Mouse (Mus musculus) gastrocnemius, postnatal 4 days (tissue): ENCODE measurements around the gene Slc25a23. TPM values are rescaled to one million over a fixed set of nuclear protein-coding genes. Genes with fewer than 3 reads are reported as not detected.

Experiments
- DNase-seq, 2 experiments: peaks; one replicate each; pipeline ENCODE4 v3.0.0; 2021 to 2022; ENCODE audit warnings: low spot score in 2 of 2, mixed read lengths in 2 of 2
- long read RNA-seq, 2 experiments: library from polyadenylated mRNA; stranded (forward); transcript quantifications; one replicate each; pipeline ENCODE4 v2.0.0; 2021
- total RNA-seq, 2 experiments: library from RNA; stranded (reverse); gene quantifications; 2 replicates each; pipeline ENCODE4 v1.2.3; 2021

Gene Slc25a23
- 10 to 100 TPM; 35.5 to 35.7 TPM for total RNA-seq
- long read RNA-seq, experiment 1, partial matches to known transcripts: 20 of 33 reads
- long read RNA-seq, experiment 1, other reads (novel, unspliced or antisense): 8 of 33 reads
- long read RNA-seq, experiment 2, partial matches to known transcripts: 21 of 22 reads
- long read RNA-seq, experiment 2, other reads (novel, unspliced or antisense): 1 of 22 reads

- DNase-seq: peak; percentile 53 to 78
These were observed at the start of gene Slc25a23 for GRCm38 (mm10) chr17:57059486-57059977. Slc25a23 (minus strand) TSS chr17:57059863.

GRCm38 (mm10) chr17:57108666-57109171 lies 49.1 kb upstream of the Slc25a23 start:
- no peak for DNase-seq

DNA sequence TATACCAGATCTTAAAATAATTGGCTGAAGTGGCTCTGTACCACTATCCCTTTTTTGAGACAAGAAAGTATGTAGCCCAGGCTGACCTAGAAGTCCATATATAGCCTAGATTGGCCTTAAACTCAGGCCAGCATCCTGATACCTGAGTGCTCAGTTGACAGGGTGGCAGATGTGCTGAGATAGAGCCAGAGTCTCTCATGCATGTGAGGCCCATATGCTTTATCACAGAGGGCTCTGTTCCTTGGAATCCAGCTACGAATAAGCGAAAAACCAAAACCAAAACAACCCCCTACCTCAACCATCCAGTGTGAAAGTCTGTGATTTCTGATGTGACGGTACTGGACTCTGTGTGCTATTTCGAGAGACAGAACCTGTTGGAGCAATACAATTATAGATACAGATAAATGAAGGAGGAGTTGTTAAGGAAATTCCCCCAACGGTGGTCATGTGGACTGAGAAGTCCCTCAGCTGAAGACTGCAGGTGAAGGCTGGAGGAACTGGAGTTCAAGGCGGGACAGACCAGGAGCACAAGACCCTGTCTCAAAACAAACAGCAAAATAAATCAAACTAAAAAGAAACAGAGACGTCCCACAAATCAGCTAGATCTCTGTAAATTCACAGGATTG lies 48.5 kb upstream of the Slc25a23 start:
- no peak for DNase-seq

DNA sequence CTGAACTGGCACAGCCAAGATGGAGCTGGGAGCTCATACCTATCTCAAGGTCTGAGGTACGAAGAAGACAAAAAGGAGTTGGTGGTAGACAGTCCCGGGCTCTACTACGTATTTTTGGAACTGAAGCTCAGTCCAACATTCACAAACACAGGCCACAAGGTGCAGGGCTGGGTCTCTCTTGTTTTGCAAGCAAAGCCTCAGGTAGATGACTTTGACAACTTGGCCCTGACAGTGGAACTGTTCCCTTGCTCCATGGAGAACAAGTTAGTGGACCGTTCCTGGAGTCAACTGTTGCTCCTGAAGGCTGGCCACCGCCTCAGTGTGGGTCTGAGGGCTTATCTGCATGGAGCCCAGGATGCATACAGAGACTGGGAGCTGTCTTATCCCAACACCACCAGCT lies 47.4 kb upstream of the Slc25a23 start:
- no peak for DNase-seq

GRCm38 (mm10) chr17:57106035-57106368 lies 46.3 kb upstream of the Slc25a23 start:
- DNase-seq: no peak

GRCm38 (mm10) chr17:57105181-57106034 lies 45.7 kb upstream of the Slc25a23 start, which contains the start of gene Tnfsf9:
Tnfsf9 (plus strand) TSS chr17:57105325.
- DNase-seq: peak in 1 of 2 experiments; percentile 22

DNA sequence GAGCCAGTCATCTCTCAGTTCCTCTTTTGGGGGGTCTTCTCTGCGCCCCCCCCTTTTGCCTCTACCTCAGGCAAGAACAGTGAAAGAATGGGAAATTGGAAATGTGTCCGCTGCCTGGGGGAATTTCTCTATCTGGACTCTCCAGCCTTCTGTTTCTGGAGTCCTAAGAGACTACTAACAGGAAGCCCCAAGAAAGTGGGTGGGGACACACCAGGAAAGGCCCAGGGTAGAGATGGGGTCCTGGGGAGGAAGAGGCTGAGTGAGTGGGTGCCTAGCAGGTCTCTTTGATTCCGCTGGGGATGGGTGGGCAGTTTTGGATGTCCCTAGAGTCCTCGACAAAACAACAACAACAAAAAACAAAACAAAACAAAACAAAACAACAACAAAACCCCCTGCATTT lies 44.8 kb upstream of the Slc25a23 start:
- DNase-seq: no peak

GRCm38 (mm10) chr17:57102276-57102675 lies 42.6 kb upstream of the Slc25a23 start:
- DNase-seq: no peak

DNA sequence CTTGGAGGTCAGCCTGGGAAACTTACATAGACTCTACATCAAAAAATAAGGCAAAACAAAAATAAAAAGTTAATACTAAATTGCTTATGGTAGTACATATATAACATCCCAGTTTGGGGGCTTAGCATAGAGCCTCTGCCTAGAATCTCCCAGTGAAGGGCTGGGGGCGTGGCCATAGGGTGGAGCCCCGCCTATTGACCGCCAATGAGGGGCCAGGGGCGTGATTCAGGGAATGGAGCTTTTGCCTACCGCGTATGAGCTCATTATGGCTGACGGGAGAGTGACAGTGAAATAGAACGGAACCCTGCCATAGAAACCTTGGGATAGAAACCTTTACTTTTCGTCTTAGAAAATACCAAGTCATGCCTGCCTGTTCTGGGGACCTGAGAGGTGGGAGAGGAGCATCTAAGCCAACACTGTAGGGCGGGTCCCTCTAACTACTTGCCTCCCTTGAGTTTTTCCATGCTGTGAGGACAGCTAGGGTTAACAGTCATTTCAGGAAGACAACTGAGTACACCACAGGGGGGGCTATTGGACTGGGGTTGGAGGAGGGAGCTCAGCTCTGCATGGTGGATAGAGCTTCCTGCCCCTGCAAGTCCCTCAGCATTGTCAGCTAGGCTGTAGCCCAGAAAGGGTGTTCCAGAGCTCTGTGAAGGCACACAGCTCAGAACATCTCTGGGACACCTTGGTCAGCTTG lies 40.1 kb upstream of the Slc25a23 start:
- no peak for DNase-seq

GRCm38 (mm10) chr17:57098321-57098720 lies 38.7 kb upstream of the Slc25a23 start:
- DNase-seq: no peak

- peak; percentile 74 to 77 for DNase-seq
These were observed 36.9 kb upstream of the Slc25a23 start for GRCm38 (mm10) chr17:57096623-57096920.

DNA sequence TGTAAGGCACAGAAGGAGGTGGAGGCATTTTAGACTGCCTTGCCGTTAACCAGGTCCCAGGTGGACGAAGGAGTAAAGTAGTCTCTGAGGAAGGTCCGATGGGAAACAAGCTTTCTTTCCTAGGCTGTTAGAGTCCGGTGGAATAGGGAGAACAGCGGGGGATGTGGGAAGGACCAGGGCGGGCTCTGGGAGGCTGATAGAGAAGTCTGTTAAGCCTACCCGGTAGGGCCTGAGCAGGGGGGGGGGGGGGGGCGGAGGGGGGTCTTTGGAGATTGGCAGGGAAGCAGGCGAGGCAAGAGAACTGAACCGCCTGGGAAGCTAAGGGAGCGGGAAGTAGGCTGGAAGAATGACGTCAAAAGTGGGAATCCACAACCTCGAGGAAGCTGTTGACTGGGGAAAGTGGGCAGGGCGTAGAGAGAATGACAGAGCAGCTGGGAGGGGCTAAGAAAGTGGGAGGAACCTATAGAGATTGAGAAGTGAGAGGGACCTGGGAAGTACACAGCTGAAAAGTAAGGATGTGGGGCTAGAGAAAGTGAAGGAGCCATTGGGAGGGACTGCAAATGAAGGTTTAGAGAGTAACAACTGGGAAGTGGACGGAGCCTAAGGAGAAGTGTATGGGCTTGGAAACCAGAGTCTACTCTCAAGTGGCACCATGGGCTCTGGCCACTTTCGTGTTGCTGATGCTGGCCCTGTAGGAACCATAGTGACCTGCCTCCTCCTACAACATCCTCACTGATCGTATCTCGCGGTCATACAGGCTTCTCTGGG lies 36.4 kb upstream of the Slc25a23 start:
- DNase-seq: no peak

GRCm38 (mm10) chr17:57094222-57094621 lies 34.6 kb upstream of the Slc25a23 start:
- DNase-seq: no peak

DNA sequence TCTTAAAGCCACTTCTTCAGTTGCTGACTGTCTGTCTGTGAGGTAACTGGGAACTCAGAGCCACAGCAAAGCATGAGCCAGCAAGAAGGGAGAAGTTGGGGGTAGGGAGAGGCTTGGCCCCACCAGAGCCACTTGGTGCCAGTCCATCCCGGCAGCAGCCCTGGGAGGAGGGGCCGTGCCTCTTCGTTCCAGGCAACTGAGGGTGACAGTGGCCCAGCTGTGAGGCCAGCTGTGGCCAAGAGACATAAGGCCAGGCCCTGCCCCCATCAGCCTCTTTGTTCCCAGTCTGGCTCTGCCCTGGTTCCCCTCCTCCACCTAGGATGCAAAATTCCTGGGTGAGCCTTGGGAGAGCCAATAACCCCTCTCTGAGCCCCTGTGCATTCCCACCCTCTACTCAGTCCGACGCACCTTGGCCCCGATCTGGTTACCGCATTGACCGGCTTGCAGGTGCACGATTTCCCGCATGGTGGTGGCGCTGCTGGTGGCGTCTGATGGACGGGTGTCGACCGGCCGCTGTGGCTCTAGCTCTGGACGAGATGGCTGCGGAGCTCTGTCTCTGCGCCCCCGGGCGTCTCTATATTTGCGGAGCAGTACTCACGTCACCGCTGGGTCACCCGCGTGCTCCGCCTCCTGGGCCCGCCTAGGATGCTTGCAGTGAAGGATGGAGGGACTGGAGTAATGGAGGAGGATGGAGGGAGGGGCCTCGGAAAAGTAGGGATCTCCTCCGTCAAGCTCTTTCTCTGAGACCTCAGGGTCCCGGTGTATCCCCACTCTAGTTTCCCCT lies 27.6 kb upstream of the Slc25a23 start, which contains the start of gene Tubb4a:
Gene Tubb4a (minus strand): TSS at position 734 of the 784 bp plus-strand sequence.
- DNase-seq: no peak

DNA sequence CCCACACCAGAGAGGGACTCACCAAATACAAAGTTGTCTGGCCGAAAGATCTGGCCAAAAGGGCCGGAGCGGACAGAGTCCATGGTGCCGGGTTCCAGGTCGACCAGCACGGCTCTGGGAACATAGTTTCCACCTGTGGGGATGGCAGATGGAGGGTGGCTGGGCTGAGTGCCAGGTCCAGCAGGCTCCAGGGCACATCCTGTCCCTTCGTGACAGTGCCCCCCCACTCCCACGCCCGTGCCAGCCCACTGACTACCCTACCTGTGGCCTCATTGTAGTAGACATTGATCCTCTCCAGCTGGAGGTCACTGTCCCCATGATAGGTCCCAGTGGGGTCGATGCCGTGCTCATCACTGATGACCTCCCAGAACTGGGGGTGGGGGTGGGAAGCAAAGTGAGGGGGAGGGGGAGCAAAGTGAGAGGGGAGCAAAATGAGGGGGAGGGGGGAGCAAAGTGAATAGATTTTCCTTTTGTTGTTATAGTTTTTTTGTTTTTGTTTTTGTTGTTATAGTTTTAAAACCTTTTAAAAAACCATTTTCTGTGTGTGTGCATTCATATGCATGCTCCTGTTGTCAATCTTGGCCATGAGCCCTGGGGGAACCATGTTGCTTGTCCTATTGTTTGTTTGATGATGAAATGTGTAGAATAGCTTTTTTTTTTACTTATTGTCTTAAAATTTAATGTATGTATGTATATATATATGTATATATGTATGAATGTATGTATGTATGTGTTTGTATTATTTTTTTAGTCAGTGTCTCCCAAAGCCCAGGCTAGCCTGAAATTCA lies 26.5 kb upstream of the Slc25a23 start:
- DNase-seq: no peak

GRCm38 (mm10) chr17:57082481-57082880 lies 22.8 kb upstream of the Slc25a23 start:
- DNase-seq: no peak

DNA sequence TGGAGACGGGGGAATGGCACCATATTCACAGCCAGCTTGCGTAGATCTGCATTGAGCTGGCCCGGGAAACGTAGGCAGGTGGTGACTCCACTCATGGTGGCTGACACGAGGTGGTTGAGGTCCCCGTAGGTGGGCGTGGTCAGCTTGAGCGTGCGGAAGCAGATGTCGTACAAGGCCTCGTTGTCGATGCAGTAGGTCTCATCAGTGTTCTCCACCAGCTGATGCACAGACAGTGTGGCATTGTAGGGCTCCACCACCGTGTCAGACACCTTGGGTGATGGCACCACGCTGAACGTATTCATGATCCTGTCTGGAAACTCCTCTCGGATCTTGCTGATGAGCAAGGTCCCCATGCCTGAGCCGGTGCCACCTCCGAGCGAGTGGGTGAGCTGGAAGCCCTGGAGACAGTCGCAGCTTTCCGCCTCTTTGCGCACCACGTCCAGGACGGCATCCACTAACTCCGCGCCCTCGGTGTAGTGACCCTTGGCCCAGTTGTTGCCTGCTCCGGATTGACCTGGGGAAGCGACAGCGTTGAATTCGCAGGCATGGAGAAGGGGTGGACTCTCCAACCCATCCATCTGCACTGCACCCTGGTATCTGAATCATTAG lies 21.7 kb upstream of the Slc25a23 start:
- DNase-seq: no peak

DNA sequence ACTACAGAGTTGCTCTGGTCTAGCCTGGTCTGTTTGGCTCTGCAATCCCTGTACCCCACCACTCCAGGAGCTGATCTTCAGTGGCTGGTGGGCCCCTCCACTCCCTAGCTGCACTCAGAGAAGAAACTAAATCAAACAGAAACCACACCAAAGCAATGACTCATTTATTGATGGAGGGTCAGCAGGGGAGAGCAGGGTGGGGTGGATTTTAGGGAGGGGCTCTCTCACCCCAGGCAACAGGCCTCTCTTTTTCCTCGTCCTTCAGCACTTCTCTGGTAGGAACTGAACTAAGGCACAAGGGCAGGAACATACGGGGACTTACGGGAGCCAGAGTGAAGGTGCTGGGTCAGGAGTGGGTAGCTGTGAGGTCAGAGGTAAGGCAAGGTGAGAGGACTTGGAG lies 20.3 kb upstream of the Slc25a23 start:
- no peak for DNase-seq

GRCm38 (mm10) chr17:57078336-57078735 lies 18.7 kb upstream of the Slc25a23 start, which contains the start of gene Dennd1c:
Dennd1c (minus strand) TSS chr17:57078514.
- no peak for DNase-seq
